Mouse (Mus musculus) right cerebral cortex, postnatal 14 days (tissue): ENCODE measurements around the gene Cox16.
"Not testable (repeated sequence)": the region's sequence is repeated elsewhere in the genome, so short reads cannot be mapped to it uniquely, and the experiment has no call there.

Experiments
- DNase-seq: peaks from one replicate; pipeline ENCODE4 v3.0.0; 2022

Gene Cox16

GRCm38 (mm10) chr12:81484727-81485191 lies at the start of gene Cox16:
TSS of gene Cox16 (minus strand) at chr12:81485127.
- DNase-seq: peak; percentile 81

- DNase-seq: no peak
These were observed 48.1 kb upstream of the Cox16 start for GRCm38 (mm10) chr12:81533029-81533419.

GRCm38 (mm10) chr12:81532316-81533028 lies 47.5 kb upstream of the Cox16 start, which contains the start of the genes Gm20498 and Synj2bp:
TSS of gene Gm20498 (minus strand) at chr12:81532905.
TSS of gene Synj2bp (minus strand) at chr12:81532911.
- peak; percentile 81 for DNase-seq

GRCm38 (mm10) chr12:81530587-81530986 lies 45.7 kb upstream of the Cox16 start:
- DNase-seq: not testable (repeated sequence)

- DNase-seq: not testable (repeated sequence)
These were observed 12.0 kb upstream of the Cox16 start for GRCm38 (mm10) chr12:81496906-81497305.

- no peak for DNase-seq
These were observed 5.6 kb upstream of the Cox16 start for GRCm38 (mm10) chr12:81490491-81490890.

- DNase-seq: no peak
These were observed 384 bp upstream of the Cox16 start for GRCm38 (mm10) chr12:81485311-81485710.

- DNase-seq: no peak
These were observed 715 bp downstream of the Cox16 start for GRCm38 (mm10) chr12:81484212-81484611.

GRCm38 (mm10) chr12:81483656-81484055 lies 1.3 kb downstream of the Cox16 start:
- DNase-seq: no peak

GRCm38 (mm10) chr12:81459051-81459450 lies 25.9 kb downstream of the Cox16 start:
- not testable (repeated sequence) for DNase-seq

- DNase-seq: not testable (repeated sequence)
These were observed 45.9 kb downstream of the Cox16 start for GRCm38 (mm10) chr12:81438985-81439384.

GRCm38 (mm10) chr12:81434778-81435177 lies 50.1 kb downstream of the Cox16 start:
- DNase-seq: not testable (repeated sequence)

- no peak for DNase-seq
These were observed 63.1 kb downstream of the Cox16 start, which contains the start of gene Adam4 for GRCm38 (mm10) chr12:81421846-81422245. TSS of gene Adam4 (minus strand) at chr12:81421946.

GRCm38 (mm10) chr12:81413211-81413610 lies 71.7 kb downstream of the Cox16 start:
- DNase-seq: peak; percentile 59

- DNase-seq: no peak
These were observed 76.0 kb downstream of the Cox16 start for GRCm38 (mm10) chr12:81408966-81409365.

- peak; percentile 68 for DNase-seq
These were observed 82.7 kb downstream of the Cox16 start for GRCm38 (mm10) chr12:81402187-81402586.

GRCm38 (mm10) chr12:81379364-81379763 lies 105.6 kb downstream of the Cox16 start, which contains the start of gene Gm4787:
TSS of gene Gm4787 (minus strand) at chr12:81379464.
- DNase-seq: not testable (repeated sequence)

- no peak for DNase-seq
These were observed 151.1 kb downstream of the Cox16 start for GRCm38 (mm10) chr12:81333841-81334240.

GRCm38 (mm10) chr12:81332875-81333421 lies 152.0 kb downstream of the Cox16 start, which contains the start of gene Slc8a3:
TSS of gene Slc8a3 (minus strand) at chr12:81333180.
- DNase-seq: peak; percentile 61

- DNase-seq: peak; percentile 73
These were observed 152.7 kb downstream of the Cox16 start for GRCm38 (mm10) chr12:81331937-81332874.

- no peak for DNase-seq
These were observed 153.8 kb downstream of the Cox16 start for GRCm38 (mm10) chr12:81331046-81331638.

GRCm38 (mm10) chr12:81324991-81325390 lies 159.9 kb downstream of the Cox16 start:
- no peak for DNase-seq
